23 mouse cellular contexts compared by ENCODE assay signal in the genomic region with DNA sequence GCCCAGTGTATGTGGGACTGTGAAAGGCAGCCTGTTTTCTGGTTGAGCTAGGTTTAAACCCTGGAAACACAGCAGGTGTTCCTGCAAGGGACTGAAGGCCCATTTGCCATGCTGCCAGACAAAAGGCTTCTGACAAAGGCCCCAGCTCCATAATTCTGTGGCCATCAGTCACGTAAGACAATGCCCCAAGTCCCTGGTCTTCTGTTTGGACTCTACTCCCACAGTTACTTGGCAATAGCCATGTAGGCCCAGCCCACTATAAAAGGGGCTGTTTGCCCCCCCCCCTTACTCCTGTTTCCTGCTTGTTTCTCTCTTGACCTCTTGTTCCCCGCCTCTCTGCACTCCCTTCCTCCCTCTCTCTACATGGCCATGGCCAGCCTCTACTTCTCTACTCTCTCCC.
DNase-seq lines count a peak whose midpoint lies in the region; ATAC-seq lines count a peak whose summit lies in the region.
"Had no signal": no experiment of that assay in that cellular context is flagged by ENCODE, and none has a peak within 500 bp of the region (broad histone marks: within the 10 kb centered on the region; RNA-seq: fewer than 3 reads in every experiment).

No protein-coding gene starts in this region.

- ATAC-seq in forebrain, embryonic 12.5 days (ENCODE audit: low FRiP score) = no peak
- ATAC-seq in midbrain, embryonic 13.5 days = peak; percentile 50; the same call in 1 of the 2 replicates
- ATAC-seq: forebrain, embryonic 16.5 days; inflammation-experienced regulatory T-cells, adult 6 months had no signal

- 58% methylated on average over 2 of the region's 2 CpGs for WGBS in forebrain, embryonic 10.5 days
- 38% methylated on average over 2 of the region's 2 CpGs for WGBS in forebrain, embryonic 12.5 days
- 50% methylated on average over 2 of the region's 2 CpGs for WGBS in midbrain, embryonic 13.5 days

- H3K4me3 ChIP-seq in forebrain, embryonic 10.5 days = no peak overlapping the region
- no peak overlapping the region for H3K4me3 ChIP-seq in forebrain, embryonic 12.5 days (replicated peaks)
- no peak overlapping the region for H3K4me3 ChIP-seq in midbrain, embryonic 13.5 days (replicated peaks)
- H3K4me3 ChIP-seq: embryonic facial prominence, embryonic 13.5 days; gastrocnemius, adult 2 months; limb, embryonic 15.5 days; liver, embryonic 15.5 days had no signal

- no peaks in the 10 kb centered on the region for H3K36me3 ChIP-seq in forebrain, embryonic 10.5 days (replicated peaks)
- H3K36me3 ChIP-seq in forebrain, embryonic 12.5 days (replicated peaks) = no peaks in the 10 kb centered on the region
- H3K36me3 ChIP-seq in midbrain, embryonic 13.5 days = no peaks in the 10 kb centered on the region
- H3K36me3 ChIP-seq: embryonic facial prominence, embryonic 13.5 days; limb, embryonic 15.5 days; liver, embryonic 15.5 days had no signal

- no peak overlapping the region for H3K4me2 ChIP-seq in forebrain, embryonic 12.5 days
- H3K4me2 ChIP-seq in midbrain, embryonic 13.5 days (replicated peaks) = no peak overlapping the region
- H3K4me2 ChIP-seq: embryonic facial prominence, embryonic 13.5 days; heart, embryonic 11.5 days; limb, embryonic 15.5 days; liver, embryonic 15.5 days had no signal

- H3K27ac ChIP-seq in forebrain, embryonic 10.5 days = 0 out of 2 replicates have a peak overlapping the region, but pooled peaks have one; percentile 51
- H3K27ac ChIP-seq in forebrain, embryonic 12.5 days = no peak overlapping the region
- no peak overlapping the region for H3K27ac ChIP-seq in midbrain, embryonic 13.5 days
- H3K27ac ChIP-seq: embryonic facial prominence, embryonic 13.5 days; gastrocnemius, adult 2 months; limb, embryonic 15.5 days; liver, embryonic 15.5 days; macrophage had no signal

- intact Hi-C loops in heart, postnatal 10 days (cut with DNase I) = no loop called here

- no peak overlapping the region for H3K9ac ChIP-seq in forebrain, embryonic 12.5 days
- no peak overlapping the region for H3K9ac ChIP-seq in midbrain, embryonic 13.5 days (replicated peaks)
- H3K9ac ChIP-seq: embryonic facial prominence, embryonic 13.5 days; limb, embryonic 15.5 days; liver, embryonic 15.5 days had no signal

- no peak for DNase-seq in forebrain, embryonic 10.5 days (ENCODE audit: extremely low spot score, low spot score)
- DNase-seq in retina, postnatal 1 day = peak; percentile 6
- DNase-seq in retina, embryonic 14.5 days (ENCODE audit: low spot score) = no peak
- DNase-seq in thymus, postnatal 25 days = no peak
- DNase-seq in cerebellum, postnatal 36 days = no peak
- DNase-seq in heart, postnatal 10 days = no peak
- DNase-seq: adrenal gland, adult 8-10 months; cerebellum, adult 11 months; cerebellum, postnatal 14 days; gastrocnemius, adult 2 months; kidney, adult 2 months; kidney, postnatal 14 days; right cerebral cortex, postnatal 4 days; thymus, adult 2 months had no signal

- H3K27me3 ChIP-seq in forebrain, embryonic 10.5 days (ENCODE audit: poor library complexity, severe bottlenecking) = no peaks in the 10 kb centered on the region
- no peaks in the 10 kb centered on the region for H3K27me3 ChIP-seq in forebrain, embryonic 12.5 days
- no peaks in the 10 kb centered on the region for H3K27me3 ChIP-seq in midbrain, embryonic 13.5 days
- H3K27me3 ChIP-seq: embryonic facial prominence, embryonic 13.5 days; limb, embryonic 15.5 days; liver, embryonic 15.5 days had no signal

- no peaks in the 10 kb centered on the region for H3K9me3 ChIP-seq in forebrain, embryonic 10.5 days
- H3K9me3 ChIP-seq in forebrain, embryonic 12.5 days = no peaks in the 10 kb centered on the region
- H3K9me3 ChIP-seq in midbrain, embryonic 13.5 days = no peaks in the 10 kb centered on the region
- H3K9me3 ChIP-seq: embryonic facial prominence, embryonic 13.5 days; limb, embryonic 15.5 days; liver, embryonic 15.5 days had no signal

- peaks cover 18% of the 10 kb centered on the region for H3K4me1 ChIP-seq in forebrain, embryonic 10.5 days
- no peaks in the 10 kb centered on the region for H3K4me1 ChIP-seq in forebrain, embryonic 12.5 days
- H3K4me1 ChIP-seq in midbrain, embryonic 13.5 days (replicated peaks) = no peaks in the 10 kb centered on the region
- H3K4me1 ChIP-seq: liver, embryonic 15.5 days had no signal
